Mouse (Mus musculus) cerebellum, adult (tissue): Measurements from ENCODE around the gene Pcsk1n.
"Not testable (repeated sequence)": the region's sequence is repeated elsewhere in the genome, so short reads cannot be mapped to it uniquely, and the experiment has no call there.

Experiments used
- ATAC-seq: cut with Nextera tagmentation; 2 replicates; pipeline ENCODE4 v1.9.2; 2017; ENCODE audit warnings: mild to moderate bottlenecking, moderate library complexity, mixed read lengths; ENCODE audit not compliant: insufficient number of reproducible peaks, low FRiP score, low TSS enrichment

Gene Pcsk1n

DNA sequence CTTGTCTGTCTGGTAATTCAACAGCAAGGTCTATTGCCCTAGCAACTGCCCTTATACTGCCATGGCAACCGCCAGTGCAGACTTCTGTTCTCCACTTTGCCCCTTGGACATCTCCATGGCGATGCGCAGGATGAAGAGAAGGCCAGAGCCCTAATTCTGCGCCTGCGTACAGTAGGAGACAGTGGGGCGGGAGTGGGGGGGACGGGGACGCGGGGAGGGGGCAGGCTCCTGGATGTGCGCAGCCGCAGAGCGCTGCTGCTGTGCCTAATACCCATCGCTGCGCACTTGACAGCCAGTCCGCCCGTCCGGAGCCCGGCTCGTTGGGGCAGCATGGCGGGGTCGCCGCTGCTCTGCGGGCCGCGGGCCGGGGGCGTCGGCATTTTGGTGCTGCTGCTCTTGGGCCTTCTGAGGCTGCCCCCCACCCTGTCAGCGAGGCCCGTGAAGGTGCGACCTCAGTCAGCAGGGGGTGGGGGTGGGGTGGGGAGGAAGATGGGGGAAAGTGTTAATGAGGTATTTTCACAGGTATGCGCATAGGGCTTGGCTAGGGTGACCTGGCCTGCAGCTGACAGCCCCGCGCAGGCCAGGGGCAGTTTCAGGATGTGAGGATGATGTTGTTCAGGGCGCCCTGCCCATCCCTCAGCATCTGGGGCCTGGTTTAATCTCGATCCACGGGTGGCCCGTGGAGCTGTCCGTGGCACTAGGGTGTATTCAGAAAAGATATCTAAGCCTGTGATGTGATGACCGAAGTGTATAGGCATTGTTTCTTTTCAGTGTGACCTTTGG, at the start of gene Pcsk1n:
Gene Pcsk1n, plus strand, starts transcription at position 222 of the 783 bp plus-strand sequence.
- ATAC-seq = peak; percentile 66

DNA sequence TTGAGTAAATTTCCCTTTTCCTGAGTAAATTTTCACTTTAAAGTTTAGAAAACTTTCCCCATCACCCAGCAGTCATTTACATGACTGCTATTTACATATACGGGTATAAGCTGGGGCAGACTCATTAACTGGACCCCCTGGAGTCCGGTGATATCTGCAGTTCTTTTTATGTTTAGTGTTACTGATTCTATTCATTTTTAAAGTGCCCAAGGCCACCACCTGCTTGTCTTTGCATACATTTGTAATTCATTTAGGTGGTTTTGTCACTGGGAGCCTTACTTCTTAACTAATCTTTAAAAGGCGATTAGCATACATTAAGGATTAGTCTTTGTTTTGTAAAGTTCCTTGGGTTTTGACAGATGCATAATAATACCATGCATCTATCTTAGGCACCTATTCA, 49.8 kb upstream of the Pcsk1n start:
- ATAC-seq = no peak

DNA sequence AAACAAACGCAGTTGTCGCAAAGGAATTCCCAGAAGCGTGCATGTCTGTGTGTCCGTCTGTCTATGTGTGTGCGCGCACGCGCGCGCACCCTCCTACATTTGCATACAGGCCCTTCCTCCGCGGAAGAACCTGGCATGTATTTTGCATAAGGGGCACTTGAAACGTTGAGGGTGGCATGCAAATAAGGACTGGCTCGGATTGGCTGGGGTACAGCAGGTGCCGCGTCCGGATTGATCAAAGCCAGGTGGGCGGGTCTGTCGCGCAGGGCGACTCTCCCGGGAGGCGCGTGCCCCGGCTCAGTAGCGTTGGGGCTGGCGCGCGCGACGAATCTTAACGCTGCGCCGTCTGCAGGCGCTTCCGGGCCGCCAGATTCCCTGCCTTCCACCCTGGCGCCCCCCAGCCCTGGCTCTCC, 41.6 kb upstream of the Pcsk1n start, which contains the start of gene Pim2:
Gene Pim2, plus strand, starts transcription at position 256 of the 413 bp plus-strand sequence.
- peak; percentile 85 for ATAC-seq

DNA sequence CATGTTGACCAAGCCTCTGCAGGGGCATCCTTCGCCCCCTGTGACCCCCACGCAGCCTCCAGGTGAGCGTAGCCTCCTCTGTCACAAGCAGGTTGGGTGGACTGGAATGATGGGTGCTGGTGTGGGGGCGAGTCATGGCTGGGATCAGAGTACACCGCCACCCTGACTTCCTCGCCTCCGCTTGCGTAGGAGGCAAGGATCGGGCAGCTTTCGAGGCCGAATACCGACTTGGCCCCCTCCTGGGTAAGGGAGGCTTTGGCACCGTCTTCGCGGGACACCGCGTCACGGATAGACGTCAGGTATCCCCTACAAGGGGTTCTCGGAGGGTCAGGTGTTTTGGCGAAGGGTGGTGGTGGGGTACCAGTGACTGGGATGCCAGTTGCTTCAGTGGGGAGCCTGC, 41.1 kb upstream of the Pcsk1n start:
- ATAC-seq = 0 out of 2 replicates have a peak, but pooled peaks have one; percentile 11

DNA sequence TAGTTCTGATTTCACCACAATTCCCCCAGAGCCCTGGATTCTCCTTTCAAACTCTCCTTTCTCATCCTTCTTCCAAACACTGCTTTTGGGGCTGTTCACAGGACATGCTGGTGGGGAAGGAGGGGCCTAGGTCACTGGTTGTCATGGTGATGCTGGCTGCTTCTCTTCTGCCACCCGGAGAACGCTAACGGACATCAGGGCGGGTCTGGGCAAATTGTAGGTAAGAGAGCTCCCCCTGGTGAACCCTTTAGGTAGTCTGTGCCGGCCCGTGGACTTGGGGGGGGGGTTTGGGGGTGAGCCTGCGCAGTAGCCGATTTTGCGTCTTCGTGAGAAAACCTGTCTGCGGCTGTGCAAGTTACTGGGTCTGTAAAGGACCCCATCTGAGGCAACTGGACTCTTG, 39.8 kb upstream of the Pcsk1n start:
- ATAC-seq = peak; percentile 49

DNA sequence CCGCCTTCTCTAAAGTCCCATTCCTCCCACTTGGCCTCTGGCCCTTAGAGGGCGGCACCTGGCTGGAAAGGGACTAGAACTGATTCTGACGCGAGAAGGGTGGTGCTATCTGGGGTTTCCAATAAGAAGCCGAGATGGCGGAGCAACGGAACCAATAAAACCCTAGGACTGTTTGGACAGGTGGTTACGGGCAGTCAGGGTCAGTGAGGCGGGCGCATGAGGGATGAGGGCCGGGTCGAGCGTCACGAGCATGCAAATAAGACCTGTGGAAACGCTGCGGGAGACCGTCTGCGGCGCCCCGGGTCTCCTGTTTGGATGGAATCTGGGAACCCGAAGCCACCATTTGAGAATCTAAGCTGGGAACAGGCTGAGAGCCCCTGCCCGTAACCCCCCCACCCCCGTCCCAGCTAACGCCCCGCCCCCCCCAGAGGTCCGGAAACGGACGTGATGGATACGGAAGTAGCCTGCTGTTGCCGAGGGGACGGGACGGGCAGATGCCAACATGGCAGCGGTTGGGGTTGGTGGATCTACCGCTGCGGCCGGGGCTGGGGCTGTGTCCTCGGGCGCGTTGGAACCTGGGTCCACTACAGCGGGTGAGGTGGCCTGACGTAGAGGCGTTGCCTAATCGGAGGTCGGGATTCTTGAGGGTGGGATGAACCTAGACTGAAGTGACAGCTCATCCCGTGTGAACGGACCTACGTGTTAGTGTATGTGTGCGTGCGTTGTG, 35.6 kb upstream of the Pcsk1n start, which contains the start of gene Slc35a2:
Gene Slc35a2, plus strand, starts transcription at position 188 of the 727 bp plus-strand sequence.
- ATAC-seq = peak; percentile 93

DNA sequence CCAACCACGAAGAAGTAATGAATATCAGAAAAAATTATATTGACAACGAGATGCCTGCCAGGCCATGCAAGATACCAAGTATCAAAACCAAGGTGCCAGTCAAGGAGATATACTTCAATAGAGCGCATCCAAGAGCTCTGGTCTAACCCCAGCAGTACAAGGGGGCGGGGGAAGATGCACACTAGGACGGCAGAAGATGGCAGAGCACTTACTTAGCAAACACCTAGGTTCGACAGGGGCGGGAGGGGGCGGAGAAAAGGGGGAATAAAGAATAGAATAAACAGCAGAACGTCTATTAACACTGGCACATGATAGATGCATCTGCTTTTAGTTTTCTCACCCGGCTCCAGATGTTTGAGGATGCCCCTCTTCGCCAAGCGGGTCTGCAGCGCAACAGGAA, 21.4 kb upstream of the Pcsk1n start:
- no peak for ATAC-seq

DNA sequence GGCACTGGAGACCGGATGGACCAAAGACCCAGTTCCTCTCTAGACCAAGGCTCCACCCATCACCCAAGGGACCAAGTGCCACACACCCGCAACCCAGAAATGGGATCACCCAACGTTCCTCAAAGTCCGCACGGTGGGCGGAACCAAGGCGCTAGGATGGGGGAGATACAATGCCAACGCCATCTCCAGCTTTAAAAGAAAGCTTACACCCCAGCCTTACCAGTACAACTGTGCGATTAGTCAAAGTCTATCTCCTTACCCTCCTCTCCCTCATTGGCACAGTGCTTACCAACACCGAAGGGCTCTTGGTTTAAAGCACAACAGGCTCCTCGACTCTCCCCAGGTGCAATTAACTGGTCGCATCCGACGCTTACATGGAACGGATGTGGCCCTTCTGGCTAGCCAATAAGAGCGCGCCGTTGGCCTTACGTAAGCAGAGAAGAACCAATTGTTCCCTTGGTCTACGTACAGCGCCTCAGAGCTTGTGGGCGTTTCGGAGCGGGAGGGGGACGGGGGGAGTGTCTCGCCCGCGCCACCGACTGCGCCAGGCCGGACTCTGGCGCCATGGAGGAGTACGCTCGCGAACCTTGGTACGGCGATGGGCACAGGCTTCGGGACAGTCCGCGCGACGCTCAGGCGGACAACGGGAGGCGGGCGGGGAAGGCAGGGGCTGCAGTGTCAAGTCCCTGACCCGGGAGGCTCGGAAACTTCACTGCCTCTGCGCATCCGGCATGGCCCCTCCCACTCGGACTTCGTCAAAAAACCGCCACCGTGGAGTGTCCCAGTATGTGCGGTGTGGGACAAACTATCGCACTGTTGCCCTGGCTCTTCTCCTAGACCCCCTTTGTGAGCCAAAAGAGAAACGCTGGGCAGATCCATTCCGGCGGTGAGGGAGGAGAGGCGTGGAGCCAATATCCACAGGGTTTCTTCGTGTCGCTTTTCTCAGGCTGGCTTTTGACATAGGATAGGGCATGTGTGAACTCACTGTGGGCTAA, 20.4 kb upstream of the Pcsk1n start, which contains the start of the genes Pqbp1 and Timm17b:
Gene Pqbp1, minus strand, starts transcription at position 390 of the 995 bp plus-strand sequence.
Gene Timm17b, plus strand, starts transcription at position 478 of the 995 bp plus-strand sequence.
- peak; percentile 99 for ATAC-seq

DNA sequence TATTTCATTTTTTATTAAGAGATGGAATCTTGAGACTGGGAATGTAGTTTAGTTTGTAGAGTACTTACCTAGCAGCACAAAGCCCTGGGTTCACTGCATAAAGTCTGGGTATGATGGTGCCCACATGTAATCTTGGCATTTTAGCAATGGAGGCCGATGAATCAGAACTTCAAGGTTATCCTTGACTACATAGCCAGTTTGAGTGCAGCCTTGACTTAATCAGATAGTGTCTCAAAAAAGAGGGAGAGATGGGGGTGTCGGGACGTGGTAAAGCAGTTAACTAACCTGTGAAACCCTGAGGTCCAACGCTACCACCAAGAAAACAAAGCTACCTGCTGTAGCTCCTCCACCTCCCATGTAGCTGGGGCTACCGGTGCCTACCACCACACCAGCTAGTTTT, 15.2 kb upstream of the Pcsk1n start:
- no peak for ATAC-seq

DNA sequence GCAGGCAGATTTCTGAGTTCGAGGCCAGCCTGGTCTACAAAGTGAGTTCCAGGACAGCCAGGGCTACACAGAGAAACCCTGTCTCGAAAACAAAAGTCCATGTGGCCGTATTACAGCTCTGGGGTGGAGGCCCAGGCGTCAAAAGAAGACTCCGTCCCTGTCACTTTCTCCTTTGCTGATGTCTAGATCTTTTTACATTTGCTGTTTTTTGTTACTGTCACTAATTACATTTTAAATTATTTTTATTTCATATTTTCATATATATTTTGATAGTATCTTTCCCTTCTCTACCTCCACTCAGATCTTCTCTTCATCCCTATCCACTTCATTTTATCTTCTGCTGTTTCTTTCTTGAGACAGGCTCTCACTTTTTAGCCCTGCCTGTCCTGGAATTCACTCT, 11.9 kb upstream of the Pcsk1n start, which contains the start of gene Gm10491:
Gene Gm10491, minus strand, starts transcription at position 101 of the 400 bp plus-strand sequence.
- ATAC-seq = no peak

DNA sequence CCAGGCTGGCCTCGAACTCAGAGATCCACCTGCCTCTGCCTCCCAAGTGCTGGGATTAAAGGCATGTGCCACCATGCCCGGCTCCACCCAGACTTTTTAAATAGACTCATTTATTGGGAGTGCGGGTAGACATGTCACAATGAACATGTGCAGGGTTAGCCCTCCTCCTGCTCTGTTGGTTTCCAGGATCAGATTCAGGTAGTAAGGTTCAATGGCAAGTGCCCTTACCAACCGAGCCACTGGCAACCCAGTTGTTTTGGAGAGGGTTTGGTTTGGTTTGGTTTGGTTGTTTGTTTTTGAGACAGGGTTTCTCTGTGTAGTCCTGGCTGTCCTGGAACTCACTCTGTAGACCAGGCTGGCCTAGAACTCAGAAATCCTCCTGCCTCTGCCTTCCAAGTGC, 10.4 kb upstream of the Pcsk1n start, which contains the start of gene Gm10490:
Gene Gm10490, plus strand, starts transcription at position 301 of the 400 bp plus-strand sequence.
- ATAC-seq = not testable (repeated sequence)

DNA sequence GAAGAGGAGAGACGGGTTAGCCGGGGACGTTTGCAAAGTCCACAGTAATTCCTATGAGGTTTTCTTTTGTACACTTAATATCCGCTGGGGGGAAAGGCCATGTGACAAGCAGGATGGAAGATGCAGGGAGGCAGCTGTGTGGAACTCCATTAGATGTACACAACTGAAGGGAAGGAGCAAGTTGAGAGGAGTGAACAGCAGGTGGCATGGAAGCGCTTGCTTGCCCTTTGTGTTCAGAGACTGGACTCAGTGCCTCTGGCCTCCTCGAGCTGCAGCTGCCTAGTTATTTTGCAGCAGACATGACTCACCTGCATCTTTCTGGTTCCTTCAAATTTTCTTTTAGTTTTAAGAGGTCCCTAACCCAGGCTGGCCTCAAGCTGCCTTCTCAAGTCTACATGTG, 9.1 kb upstream of the Pcsk1n start:
- ATAC-seq = no peak

DNA sequence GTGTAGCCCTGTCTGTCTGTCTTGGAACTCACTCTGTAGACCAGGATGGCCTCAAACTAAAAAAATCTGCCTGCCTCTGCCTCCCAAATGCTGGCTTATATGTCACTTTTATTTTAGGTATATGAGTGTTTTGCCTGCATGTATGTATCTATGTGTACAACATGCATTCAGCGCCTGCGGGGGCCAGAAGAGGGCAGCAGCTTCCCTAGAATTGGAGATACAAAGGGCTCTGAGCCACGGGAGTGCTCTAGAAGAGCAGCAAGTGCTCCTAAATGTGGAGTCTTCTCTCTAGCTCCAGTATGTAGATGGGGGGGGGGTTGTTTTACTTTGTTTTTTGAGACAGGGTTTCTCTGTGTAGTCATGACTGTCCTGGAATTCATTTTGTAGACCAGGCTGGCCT, 4.0 kb upstream of the Pcsk1n start:
- not testable (repeated sequence) for ATAC-seq

DNA sequence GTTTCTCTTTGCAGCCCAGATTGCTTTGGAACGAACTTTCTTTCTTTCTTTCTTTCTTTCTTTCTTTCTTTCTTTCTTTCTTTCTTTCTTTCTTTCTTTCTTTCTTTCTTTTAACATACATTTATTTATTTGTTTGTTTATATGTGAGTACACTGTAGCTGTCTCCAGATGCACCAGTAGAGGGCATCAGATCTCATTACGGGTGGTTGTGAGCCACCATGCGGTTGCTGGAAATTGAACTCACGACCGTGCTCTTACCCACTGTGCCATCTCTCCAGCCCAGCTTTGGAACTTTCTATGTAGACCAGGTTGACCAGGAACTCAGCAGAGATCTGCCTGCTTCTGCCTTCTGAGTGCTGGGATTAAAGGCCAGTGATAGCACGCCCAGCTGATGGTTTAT, 1.7 kb upstream of the Pcsk1n start:
- not testable (repeated sequence) for ATAC-seq

DNA sequence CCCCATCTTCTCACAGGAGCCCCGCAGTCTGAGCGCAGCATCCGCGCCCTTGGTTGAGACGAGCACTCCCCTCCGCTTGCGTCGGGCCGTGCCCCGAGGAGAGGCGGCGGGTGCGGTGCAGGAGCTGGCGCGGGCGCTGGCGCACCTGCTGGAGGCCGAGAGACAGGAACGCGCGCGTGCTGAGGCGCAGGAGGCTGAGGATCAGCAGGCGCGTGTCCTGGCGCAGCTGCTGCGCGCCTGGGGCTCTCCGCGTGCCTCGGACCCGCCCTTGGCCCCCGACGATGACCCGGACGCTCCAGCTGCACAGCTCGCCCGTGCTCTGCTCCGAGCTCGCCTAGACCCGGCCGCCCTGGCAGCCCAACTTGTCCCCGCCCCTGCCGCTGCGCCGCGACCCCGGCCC, 2.4 kb downstream of the Pcsk1n start:
- no peak for ATAC-seq

DNA sequence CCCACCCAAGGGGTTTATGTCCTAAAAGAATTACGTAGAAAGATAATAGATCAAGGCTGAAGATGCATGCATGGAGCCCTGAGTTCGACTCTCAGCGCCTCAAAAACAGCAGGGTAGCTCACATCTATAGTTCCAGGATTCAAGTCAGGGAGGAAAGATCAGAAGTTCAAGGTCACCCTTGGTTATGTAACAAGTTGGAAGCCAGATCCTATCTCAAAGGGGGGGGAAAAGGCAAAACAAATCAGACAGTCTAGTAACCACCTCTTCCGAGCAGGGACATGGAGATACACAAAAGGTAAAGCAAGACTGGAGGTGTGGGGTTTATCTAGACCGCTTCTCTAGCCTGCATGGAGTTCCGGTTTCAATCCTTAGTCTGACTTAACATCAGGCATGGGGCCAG, 6.6 kb downstream of the Pcsk1n start:
- no peak for ATAC-seq

DNA sequence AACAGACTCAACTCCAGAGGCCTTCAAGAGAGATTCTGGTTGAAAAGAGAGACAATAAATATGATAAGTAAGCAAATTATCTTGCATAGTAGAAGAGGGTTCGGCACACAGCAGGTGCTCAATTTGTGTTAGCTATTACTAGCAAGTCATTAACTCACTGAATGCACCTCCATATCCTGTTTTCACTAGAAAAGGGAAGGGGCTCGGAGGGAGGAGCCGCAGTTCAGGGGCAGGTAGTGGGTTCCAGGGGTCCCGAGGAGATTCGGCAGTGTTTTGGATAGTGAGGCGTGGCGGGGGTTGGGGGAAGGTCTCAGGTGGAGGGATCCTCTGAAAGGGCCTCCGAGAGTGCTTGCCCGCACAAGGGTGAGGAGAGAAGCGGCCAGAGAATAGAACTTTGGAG, 7.5 kb downstream of the Pcsk1n start:
- ATAC-seq = no peak

DNA sequence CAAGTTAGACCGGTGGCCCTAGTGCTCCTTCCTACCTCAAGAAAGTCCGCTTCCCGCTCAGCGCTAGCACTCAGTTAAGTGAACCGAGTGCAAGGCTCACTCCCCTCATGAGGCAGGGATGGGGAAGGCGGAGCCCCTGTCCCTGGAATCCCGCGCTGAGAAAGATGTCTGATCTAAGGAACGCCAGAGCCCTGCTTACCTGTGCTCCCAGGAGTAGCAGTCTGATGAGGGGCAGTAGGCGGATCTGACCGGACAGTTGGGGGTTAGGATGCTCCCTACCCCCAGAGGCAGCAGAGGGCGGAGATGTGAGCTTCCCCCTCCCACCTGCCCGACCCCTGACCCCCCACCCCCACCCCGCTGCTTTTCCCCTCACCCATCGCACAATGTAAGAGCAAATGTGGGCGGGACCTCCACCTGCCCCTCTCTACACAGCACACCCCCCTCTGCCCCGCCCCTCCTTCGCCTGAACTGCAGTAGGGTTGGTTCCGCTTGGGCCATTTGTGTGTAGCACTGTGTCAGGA, 8.7 kb downstream of the Pcsk1n start, which contains the start of gene Eras:
Gene Eras, minus strand, starts transcription at position 338 of the 521 bp plus-strand sequence.
- ATAC-seq = no peak

DNA sequence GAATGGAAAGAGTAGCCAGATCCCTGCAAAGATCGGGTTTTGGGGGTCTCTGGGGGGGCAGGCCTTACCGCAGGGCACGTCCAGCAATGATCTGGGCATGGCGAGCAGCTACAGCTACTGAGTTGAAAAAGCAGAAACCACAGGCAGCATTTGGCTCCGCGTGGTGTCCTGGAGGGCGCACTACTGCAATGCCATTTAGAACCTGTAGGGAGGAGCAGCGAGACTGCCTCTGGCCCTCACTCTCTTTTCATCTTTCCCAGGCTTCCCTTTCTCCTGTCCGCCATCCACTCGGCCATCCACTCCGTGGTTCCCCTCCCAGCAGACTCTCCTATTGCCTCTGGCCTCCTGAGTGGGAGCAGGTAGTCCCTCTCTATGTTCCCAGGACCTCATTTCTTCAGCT, 17.3 kb downstream of the Pcsk1n start:
- ATAC-seq = no peak

DNA sequence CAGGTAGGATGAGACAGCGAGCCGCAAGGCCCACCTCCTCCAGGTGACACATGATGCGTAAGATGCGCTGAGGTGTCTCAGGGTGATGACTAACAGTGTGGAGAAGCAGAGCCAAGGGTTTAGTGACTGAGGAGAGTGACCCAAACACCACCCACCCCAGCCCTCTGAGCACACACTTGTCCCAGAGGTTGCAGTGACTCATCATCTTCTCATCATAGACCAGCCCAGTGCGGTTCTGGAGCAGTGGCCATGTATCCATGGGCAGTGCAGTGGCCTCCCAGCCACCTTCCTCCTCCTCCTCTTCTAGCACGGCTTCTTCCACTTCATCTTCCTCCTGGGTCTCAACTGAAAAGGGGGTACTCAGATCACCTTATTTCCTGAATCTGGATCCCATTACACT, 18.0 kb downstream of the Pcsk1n start:
- ATAC-seq = no peak
